Mouse (Mus musculus) stomach, postnatal 0 days (tissue): ENCODE data around the gene Acer3.

Source experiments
- CTCF ChIP-seq: IDR thresholded peaks from 2 replicates; pipeline ENCODE4 v1.5.1; 2016; ENCODE audit warnings: antibody characterized with exemption, low read depth, mild to moderate bottlenecking, moderate library complexity
- EP300 ChIP-seq: optimal IDR thresholded peaks from 2 replicates; pipeline ENCODE3; 2016; ENCODE audit warnings: antibody characterized with exemption

DNA sequence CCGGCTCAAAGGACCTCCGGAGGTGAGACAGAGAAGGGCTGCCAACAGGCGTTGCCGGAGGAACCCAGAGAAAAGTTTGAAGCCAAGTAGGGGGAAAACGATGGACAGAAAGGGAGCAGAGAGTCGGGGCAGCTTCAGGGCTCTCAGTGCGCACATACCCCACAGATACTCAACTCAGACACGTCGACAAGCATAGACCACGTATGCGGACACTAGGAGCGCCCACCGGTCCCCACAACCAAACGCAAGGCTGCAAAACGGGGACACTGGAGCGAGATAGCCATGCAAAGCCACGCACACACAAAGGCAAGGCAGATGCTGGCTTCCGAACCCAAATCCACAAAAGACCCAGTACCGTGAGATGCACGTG, 39.6 kb upstream of the Acer3 start:
- TF ChIP-seq CTCF (no peak), EP300 (no peak)
